Mouse (Mus musculus): ENCODE data around the gene Eml6. TPM values are rescaled to one million over a fixed set of nuclear protein-coding genes. Genes with fewer than 3 reads are reported as not detected.

Eml6 gene
- polyA plus RNA-seq, 1 experiment from 2014 or later, result 0.88 TPM

- Histone ChIP-seq H3K4me3 (ENCODE audit: low read length) (no peak overlapping the region), H3K27ac (ENCODE audit: low read length) (peak overlapping the region; percentile 91), H3K9ac (ENCODE audit: low read length) (peak overlapping the region; percentile 50), H3K9me3 (replicated peaks; ENCODE audit: control insufficient read depth, low read length) (no peaks in the 10 kb centered on the region), H3K4me1 (ENCODE audit: control insufficient read depth, insufficient read depth, low read length) (peaks cover 21% of the 10 kb centered on the region), H3K4me2 (ENCODE audit: low read depth, low read length) (peak overlapping the region; percentile 18; the same call in 1 of the 2 replicates), H3K36me3 (ENCODE audit: control insufficient read depth, insufficient read depth) (no peaks in the 10 kb centered on the region), H3K27me3 (ENCODE audit: control insufficient read depth, insufficient read depth, low read length) (no peaks in the 10 kb centered on the region)
- ATAC-seq (replicated peaks; ENCODE audit: extremely low read depth, insufficient read depth, low FRiP score), result peak; percentile 80
- WGBS, result 23% methylated on average over 9 of the region's 9 CpGs
Measured at GRCm38 (mm10) chr11:29808173-29808980, 217.5 kb downstream of the Eml6 start.

GRCm38 (mm10) chr11:29807325-29807724 is 218.5 kb downstream of the Eml6 start:
- H3K4me2 ChIP-seq (ENCODE audit: low read depth, low read length), result no peak overlapping the region
- H3K9me3 ChIP-seq (replicated peaks; ENCODE audit: control insufficient read depth, low read length), result no peaks in the 10 kb centered on the region
- no peak overlapping the region for H3K4me3 ChIP-seq (ENCODE audit: low read length)
- peaks cover 21% of the 10 kb centered on the region for H3K4me1 ChIP-seq (ENCODE audit: control insufficient read depth, insufficient read depth, low read length)
- no peaks in the 10 kb centered on the region for H3K27me3 ChIP-seq (ENCODE audit: control insufficient read depth, insufficient read depth, low read length)
- H3K9ac ChIP-seq (ENCODE audit: low read length), result no peak overlapping the region
- H3K27ac ChIP-seq (ENCODE audit: low read length), result no peak overlapping the region
- WGBS, result 77% methylated on average over 5 of the region's 5 CpGs
- no peak; the same call in 1 of the 2 replicates for ATAC-seq (replicated peaks; ENCODE audit: extremely low read depth, insufficient read depth, low FRiP score)
- H3K36me3 ChIP-seq (ENCODE audit: control insufficient read depth, insufficient read depth), result no peaks in the 10 kb centered on the region

GRCm38 (mm10) chr11:29801432-29802427 is 224.1 kb downstream of the Eml6 start:
- ATAC-seq (replicated peaks; ENCODE audit: extremely low read depth, insufficient read depth, low FRiP score), result no peak
- Histone ChIP-seq H3K4me3 (ENCODE audit: low read length) (no peak overlapping the region), H3K9ac (ENCODE audit: low read length) (no peak overlapping the region), H3K27me3 (ENCODE audit: control insufficient read depth, insufficient read depth, low read length) (no peaks in the 10 kb centered on the region), H3K9me3 (replicated peaks; ENCODE audit: control insufficient read depth, low read length) (no peaks in the 10 kb centered on the region), H3K4me1 (ENCODE audit: control insufficient read depth, insufficient read depth, low read length) (no peaks in the 10 kb centered on the region), H3K36me3 (ENCODE audit: control insufficient read depth, insufficient read depth) (no peaks in the 10 kb centered on the region), H3K4me2 (ENCODE audit: low read depth, low read length) (no peak overlapping the region), H3K27ac (ENCODE audit: low read length) (no peak overlapping the region)
- WGBS, result 83% methylated on average over 2 of the region's 2 CpGs

GRCm38 (mm10) chr11:29799839-29800238 is 226.0 kb downstream of the Eml6 start:
- ATAC-seq (replicated peaks; ENCODE audit: extremely low read depth, insufficient read depth, low FRiP score), result no peak
- Histone ChIP-seq H3K9me3 (replicated peaks; ENCODE audit: control insufficient read depth, low read length) (no peaks in the 10 kb centered on the region), H3K36me3 (ENCODE audit: control insufficient read depth, insufficient read depth) (no peaks in the 10 kb centered on the region), H3K4me2 (ENCODE audit: low read depth, low read length) (no peak overlapping the region), H3K27me3 (ENCODE audit: control insufficient read depth, insufficient read depth, low read length) (no peaks in the 10 kb centered on the region), H3K9ac (ENCODE audit: low read length) (no peak overlapping the region), H3K27ac (ENCODE audit: low read length) (no peak overlapping the region), H3K4me3 (ENCODE audit: low read length) (no peak overlapping the region), H3K4me1 (ENCODE audit: control insufficient read depth, insufficient read depth, low read length) (peaks cover 5% of the 10 kb centered on the region; the same call in 1 of the 2 replicates)
- WGBS, result 59% methylated on average over 1 of the region's 1 CpGs

GRCm38 (mm10) chr11:29795106-29795505 is 230.7 kb downstream of the Eml6 start:
- WGBS, result 47% methylated on average over 6 of the region's 6 CpGs
- Histone ChIP-seq H3K36me3 (ENCODE audit: control insufficient read depth, insufficient read depth) (no peaks in the 10 kb centered on the region), H3K27ac (ENCODE audit: low read length) (no peak overlapping the region), H3K4me2 (ENCODE audit: low read depth, low read length) (no peak overlapping the region), H3K4me1 (ENCODE audit: control insufficient read depth, insufficient read depth, low read length) (peaks cover 17% of the 10 kb centered on the region), H3K4me3 (ENCODE audit: low read length) (no peak overlapping the region), H3K9ac (ENCODE audit: low read length) (no peak overlapping the region), H3K9me3 (replicated peaks; ENCODE audit: control insufficient read depth, low read length) (no peaks in the 10 kb centered on the region), H3K27me3 (ENCODE audit: control insufficient read depth, insufficient read depth, low read length) (no peaks in the 10 kb centered on the region)
- ATAC-seq (replicated peaks; ENCODE audit: extremely low read depth, insufficient read depth, low FRiP score), result no peak

GRCm38 (mm10) chr11:29794475-29794874 is 231.4 kb downstream of the Eml6 start:
- no peak for ATAC-seq (replicated peaks; ENCODE audit: extremely low read depth, insufficient read depth, low FRiP score)
- peak overlapping the region; percentile 11; the same call in 1 of the 2 replicates for H3K27ac ChIP-seq (ENCODE audit: low read length)
- H3K27me3 ChIP-seq (ENCODE audit: control insufficient read depth, insufficient read depth, low read length), result no peaks in the 10 kb centered on the region
- H3K4me2 ChIP-seq (ENCODE audit: low read depth, low read length), result no peak overlapping the region
- H3K4me1 ChIP-seq (ENCODE audit: control insufficient read depth, insufficient read depth, low read length), result peaks cover 17% of the 10 kb centered on the region
- no peaks in the 10 kb centered on the region for H3K36me3 ChIP-seq (ENCODE audit: control insufficient read depth, insufficient read depth)
- WGBS, result 19% methylated on average over 2 of the region's 2 CpGs
- H3K9ac ChIP-seq (ENCODE audit: low read length), result no peak overlapping the region
- H3K9me3 ChIP-seq (replicated peaks; ENCODE audit: control insufficient read depth, low read length), result no peaks in the 10 kb centered on the region
- no peak overlapping the region for H3K4me3 ChIP-seq (ENCODE audit: low read length)

DNA sequence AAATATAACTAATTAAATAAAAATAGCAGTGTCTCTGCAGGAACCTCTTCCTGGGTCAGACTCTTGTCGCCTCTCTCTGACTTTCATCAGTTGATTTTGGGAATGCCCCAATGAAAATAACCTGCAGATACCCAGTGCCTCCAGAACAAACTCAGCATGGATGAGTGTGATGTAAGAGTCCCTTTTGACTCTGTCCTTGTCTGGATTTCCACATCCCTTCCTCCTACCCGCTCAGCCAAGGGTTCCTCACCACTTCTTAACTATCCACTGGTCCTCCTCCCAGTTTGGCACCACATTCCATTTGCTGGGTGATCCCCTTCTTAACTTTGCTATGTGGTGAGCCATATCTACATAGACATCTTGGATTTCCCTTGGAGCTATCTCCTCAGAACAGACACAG is 235.0 kb downstream of the Eml6 start:
- Histone ChIP-seq H3K4me2 (ENCODE audit: low read depth, low read length) (no peak overlapping the region), H3K36me3 (ENCODE audit: control insufficient read depth, insufficient read depth) (no peaks in the 10 kb centered on the region), H3K27me3 (ENCODE audit: control insufficient read depth, insufficient read depth, low read length) (no peaks in the 10 kb centered on the region), H3K4me1 (ENCODE audit: control insufficient read depth, insufficient read depth, low read length) (peaks cover 17% of the 10 kb centered on the region), H3K27ac (ENCODE audit: low read length) (no peak overlapping the region), H3K9me3 (replicated peaks; ENCODE audit: control insufficient read depth, low read length) (no peaks in the 10 kb centered on the region), H3K4me3 (ENCODE audit: low read length) (no peak overlapping the region), H3K9ac (ENCODE audit: low read length) (no peak overlapping the region)
- ATAC-seq (replicated peaks; ENCODE audit: extremely low read depth, insufficient read depth, low FRiP score), result no peak
- 80% methylated on average over 2 of the region's 2 CpGs for whole genome bisulfite sequencing

GRCm38 (mm10) chr11:29788921-29789638 is 236.8 kb downstream of the Eml6 start:
- H3K36me3 ChIP-seq (ENCODE audit: control insufficient read depth, insufficient read depth), result no peaks in the 10 kb centered on the region
- H3K4me2 ChIP-seq (ENCODE audit: low read depth, low read length), result no peak overlapping the region
- no peak overlapping the region for H3K4me3 ChIP-seq (ENCODE audit: low read length)
- H3K27ac ChIP-seq (ENCODE audit: low read length), result no peak overlapping the region
- H3K4me1 ChIP-seq (ENCODE audit: control insufficient read depth, insufficient read depth, low read length), result peaks cover 6% of the 10 kb centered on the region
- 72% methylated on average over 6 of the region's 6 CpGs for WGBS
- H3K27me3 ChIP-seq (ENCODE audit: control insufficient read depth, insufficient read depth, low read length), result no peaks in the 10 kb centered on the region
- ATAC-seq (replicated peaks; ENCODE audit: extremely low read depth, insufficient read depth, low FRiP score), result no peak
- no peaks in the 10 kb centered on the region for H3K9me3 ChIP-seq (replicated peaks; ENCODE audit: control insufficient read depth, low read length)
- H3K9ac ChIP-seq (ENCODE audit: low read length), result no peak overlapping the region

Measured in heart, embryonic 16.5 days (tissue).